Mouse (Mus musculus): Measurements from ENCODE around the gene Cadm1.
A peak's percentile ranks its signal among the peaks of the same experiment; 100 is the strongest.

Gene Cadm1

GRCm38 (mm10) chr9:47529602-47530450, at the start of gene Cadm1:
Gene Cadm1 (plus strand): TSS chr9:47530173.
- DNase-seq (ENCODE audit: extremely low read depth, low read depth, low spot score), result no peak

DNA sequence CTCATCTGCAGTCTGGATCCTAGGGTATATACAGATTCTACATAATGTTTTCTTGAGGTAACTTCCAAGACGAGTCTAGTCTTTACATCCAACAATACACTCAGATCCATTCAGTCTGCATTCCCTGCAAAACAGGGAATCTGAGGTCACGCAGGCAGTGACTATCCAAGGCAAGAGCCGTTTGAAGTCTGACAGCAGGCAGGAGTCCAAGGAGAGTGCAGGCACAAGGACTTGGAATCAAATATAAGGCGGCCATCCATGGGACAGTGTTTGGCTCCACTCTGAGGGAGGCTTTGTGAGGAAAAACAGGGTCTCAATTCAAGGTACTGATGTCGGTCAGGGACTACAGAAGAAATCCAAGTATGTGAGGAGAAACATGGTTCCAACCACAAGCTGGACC, 45.5 kb upstream of the Cadm1 start:
- no peak for DNase-seq (ENCODE audit: extremely low read depth, low read depth, low spot score)

DNA sequence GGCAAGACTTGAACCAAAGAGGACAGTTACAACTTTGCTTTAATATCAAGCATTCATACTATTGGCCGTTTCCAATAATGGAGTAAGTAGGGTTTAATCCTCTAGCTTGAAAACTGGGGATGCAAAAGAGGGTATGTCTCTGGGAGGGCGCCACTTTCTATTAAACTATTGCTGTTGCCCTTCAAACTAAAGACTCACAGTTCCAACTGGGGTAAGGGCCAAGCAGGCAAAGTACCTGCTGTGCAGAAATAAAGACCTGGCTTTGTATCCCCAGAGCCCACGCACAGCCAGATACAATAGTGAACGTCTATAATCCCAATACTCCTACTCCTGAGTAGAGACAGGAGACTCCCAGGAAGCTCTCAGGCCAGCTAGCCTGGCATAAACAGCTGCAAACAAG, 44.8 kb upstream of the Cadm1 start:
- DNase-seq (ENCODE audit: extremely low read depth, low read depth, low spot score), result peak; percentile 23

- no peak for DNase-seq (ENCODE audit: extremely low read depth, low read depth, low spot score)
Measured at GRCm38 (mm10) chr9:47499761-47500160, 30.2 kb upstream of the Cadm1 start.

DNA sequence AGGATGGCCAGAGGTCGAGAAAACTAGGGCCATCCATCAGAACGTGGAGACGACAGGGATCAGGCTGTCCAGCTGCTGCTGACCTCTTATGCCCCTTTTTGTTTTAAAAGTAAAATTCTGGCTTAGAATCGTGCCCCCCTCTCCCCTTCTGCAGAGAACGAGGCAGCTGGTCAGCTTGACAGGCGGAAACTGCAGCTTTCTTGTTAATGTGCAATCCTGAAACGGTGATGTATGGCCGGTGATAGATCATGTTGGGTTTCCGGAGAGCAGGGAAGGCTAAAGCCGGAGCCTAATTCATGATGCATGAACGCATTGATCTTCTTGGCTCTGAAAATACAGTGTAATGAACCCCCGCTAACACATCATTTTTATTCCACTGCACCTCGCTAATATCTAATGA, 24.0 kb upstream of the Cadm1 start:
- DNase-seq (ENCODE audit: extremely low read depth, low read depth, low spot score), result no peak

GRCm38 (mm10) chr9:47506876-47507275, 23.1 kb upstream of the Cadm1 start:
- no peak for DNase-seq (ENCODE audit: extremely low read depth, low read depth, low spot score)

DNA sequence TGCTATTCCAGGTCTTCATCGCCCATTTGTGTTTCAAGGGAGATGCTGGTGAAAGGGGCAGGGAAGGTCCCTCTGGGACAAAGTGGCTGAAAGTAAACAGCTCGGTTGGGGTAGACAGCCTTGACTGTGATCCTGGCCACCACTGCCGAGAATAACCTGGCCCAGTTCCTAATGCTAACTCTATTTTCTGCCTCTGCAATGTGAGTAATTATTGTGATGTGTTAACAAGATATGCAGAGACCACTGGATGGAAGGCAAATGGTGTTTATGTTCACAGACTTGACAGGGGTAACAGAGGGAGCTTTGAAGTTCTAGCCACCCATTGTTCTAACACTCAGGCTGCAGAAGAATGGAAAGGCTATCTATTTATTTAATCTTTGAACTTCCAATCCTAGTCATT, 21.9 kb upstream of the Cadm1 start:
- no peak for DNase-seq (ENCODE audit: extremely low read depth, low read depth, low spot score)

DNA sequence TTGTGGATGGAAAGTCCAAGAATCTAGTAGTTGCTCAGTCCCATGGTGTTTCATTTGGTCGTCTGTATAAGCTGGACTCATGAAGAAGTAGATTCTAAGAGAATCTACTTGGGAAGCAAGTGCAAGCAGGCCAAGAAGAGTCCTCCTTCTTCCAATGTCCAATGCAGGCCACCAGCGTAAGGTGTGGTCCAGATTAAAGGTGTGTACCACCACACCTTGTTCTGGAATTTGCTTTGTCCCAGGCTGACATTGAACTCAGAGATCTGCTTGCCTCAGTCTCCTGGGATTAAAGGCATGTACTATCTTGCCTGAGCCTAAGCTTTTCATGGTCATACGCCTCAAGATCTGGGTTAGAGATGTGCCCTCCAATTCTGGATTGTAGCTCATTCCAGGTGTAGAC, 17.5 kb upstream of the Cadm1 start:
- DNase-seq (ENCODE audit: extremely low read depth, low read depth, low spot score), result no peak

GRCm38 (mm10) chr9:47514318-47514717, 15.7 kb upstream of the Cadm1 start:
- no peak for DNase-seq (ENCODE audit: extremely low read depth, low read depth, low spot score)

GRCm38 (mm10) chr9:47516238-47516637, 13.7 kb upstream of the Cadm1 start:
- peak; percentile 65 for DNase-seq (ENCODE audit: extremely low read depth, low read depth, low spot score)

GRCm38 (mm10) chr9:47527290-47527689, 2.7 kb upstream of the Cadm1 start:
- no peak for DNase-seq (ENCODE audit: extremely low read depth, low read depth, low spot score)

GRCm38 (mm10) chr9:47527741-47528140, 2.2 kb upstream of the Cadm1 start:
- no peak for DNase-seq (ENCODE audit: extremely low read depth, low read depth, low spot score)

DNA sequence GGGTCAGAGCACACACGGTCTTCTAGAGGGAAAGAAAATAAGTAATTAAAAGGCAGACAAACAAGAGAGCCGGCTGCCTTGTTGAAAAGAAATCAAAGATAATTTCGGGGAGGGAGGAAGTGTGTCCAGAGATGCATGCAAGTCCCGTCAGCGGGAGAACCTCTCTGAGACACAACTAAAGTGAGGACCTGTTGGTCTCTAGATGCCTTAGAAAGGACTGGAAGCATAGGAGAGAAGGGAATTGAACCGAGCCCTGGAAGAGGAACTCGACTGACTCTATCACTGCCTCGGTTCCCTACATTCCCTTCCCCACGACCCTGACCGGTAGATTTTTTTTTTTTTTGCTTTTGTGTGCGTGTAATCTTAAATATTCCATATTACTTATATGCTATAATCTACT, 791 bp upstream of the Cadm1 start:
- no peak for DNase-seq (ENCODE audit: extremely low read depth, low read depth, low spot score)

GRCm38 (mm10) chr9:47530544-47530921, 560 bp downstream of the Cadm1 start:
- DNase-seq (ENCODE audit: extremely low read depth, low read depth, low spot score), result no peak

DNA sequence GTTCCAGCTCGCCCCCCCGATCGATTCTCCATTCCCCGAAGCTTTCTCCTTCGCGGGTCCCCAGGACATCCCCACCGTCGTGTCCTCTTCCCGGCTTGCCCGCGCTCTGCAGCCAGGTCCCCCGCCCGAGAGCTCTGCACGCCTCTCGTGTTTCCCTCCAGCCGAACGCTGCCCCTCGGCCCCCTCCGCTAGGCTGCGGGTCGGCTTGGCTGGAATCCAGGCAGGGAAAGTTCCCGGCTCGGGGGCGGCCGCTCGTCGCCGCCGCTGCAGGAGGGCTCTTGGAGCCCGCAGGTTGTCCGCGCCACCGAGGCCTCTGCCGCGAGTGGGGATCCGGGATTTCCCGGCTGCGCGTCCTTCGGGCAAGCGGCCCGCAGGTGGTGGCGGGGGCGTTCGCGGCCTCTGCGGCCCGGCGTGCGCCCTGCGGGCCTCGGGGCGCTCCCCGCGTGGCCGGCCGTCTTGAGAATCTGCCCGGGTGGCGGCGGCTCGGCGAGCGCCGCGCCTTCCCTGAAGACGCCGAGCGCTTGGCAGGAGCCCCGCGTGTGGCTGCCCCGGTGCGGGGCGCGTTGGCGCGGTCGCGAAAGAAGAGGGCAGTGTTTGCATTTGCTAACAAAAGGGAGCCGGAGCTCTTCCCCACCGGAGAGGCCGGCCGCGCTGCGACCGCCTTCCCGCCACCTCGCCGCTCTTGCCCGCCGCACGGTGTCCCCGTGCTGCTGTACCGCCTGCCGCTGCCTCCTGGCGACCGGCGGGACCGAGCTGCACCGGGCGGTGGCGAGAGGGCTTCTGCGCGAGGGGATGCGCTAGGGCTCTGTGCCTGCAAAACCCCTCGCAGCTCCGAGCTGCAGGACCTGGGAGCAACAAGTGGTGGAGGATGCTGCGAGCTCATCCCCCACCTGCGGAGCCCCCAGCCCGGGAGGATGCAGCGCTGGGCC, 1.2 kb downstream of the Cadm1 start:
- no peak for DNase-seq (ENCODE audit: extremely low read depth, low read depth, low spot score)

GRCm38 (mm10) chr9:47532215-47532865, 2.4 kb downstream of the Cadm1 start:
- DNase-seq (ENCODE audit: extremely low read depth, low read depth, low spot score), result no peak

GRCm38 (mm10) chr9:47533461-47533860, 3.5 kb downstream of the Cadm1 start:
- no peak for DNase-seq (ENCODE audit: extremely low read depth, low read depth, low spot score)

DNA sequence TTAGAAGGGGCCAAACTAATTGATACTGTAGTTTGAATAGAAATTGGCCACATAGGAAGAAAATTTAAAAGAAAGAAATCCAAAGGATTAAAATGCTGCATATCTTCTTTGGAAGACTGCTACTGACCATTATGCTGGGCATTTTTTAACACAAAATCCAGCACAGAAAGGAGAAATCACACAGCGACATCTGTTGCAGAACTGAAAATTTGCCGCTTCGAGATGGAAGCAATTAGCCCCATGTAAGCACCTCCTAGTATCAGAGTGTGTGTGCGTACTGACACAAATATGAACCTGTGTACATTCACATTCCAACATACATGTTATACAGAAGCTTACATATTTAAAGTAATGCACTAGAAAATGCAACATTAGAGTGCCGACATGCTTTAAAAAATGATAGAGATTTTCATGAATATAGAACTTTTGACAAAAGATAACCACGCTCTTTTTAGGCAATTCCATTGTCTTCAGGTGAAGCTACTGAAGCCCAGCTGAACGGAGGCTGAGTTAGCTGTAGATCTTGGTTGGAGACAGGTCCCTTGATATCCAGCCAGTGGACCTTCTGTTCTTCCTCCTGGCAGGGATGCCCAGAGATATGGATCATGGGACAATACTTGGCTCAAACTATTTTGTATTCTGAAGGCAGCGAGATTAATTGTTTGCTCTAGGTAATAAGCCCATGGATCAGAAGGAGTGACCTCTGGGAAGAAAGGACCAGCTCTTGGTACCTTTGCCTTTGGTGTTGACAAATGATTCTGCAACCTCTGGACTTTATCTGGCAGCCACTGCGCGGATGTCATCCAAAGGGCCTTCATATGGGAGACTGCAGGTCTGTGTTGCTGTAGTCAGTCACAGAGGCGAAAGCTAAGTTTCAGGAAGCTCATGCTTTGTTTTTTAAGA, 4.9 kb downstream of the Cadm1 start:
- no peak for DNase-seq (ENCODE audit: extremely low read depth, low read depth, low spot score)

GRCm38 (mm10) chr9:47545245-47545644, 15.3 kb downstream of the Cadm1 start:
- no peak for DNase-seq (ENCODE audit: extremely low read depth, low read depth, low spot score)

- DNase-seq (ENCODE audit: extremely low read depth, low read depth, low spot score), result no peak
Measured at GRCm38 (mm10) chr9:47545667-47546066, 15.7 kb downstream of the Cadm1 start.

Measured in fat pad, adult 2 months (tissue).